Mouse (Mus musculus) lung, embryonic 14.5 days (tissue): ENCODE results near the gene Mfsd4b1. TPM values are rescaled to one million over a fixed set of nuclear protein-coding genes. Genes with fewer than 3 reads are reported as not detected.

Experiments used
- ATAC-seq: fragments of 200-750 bp; cut with Nextera tagmentation; 2 replicates; pipeline ENCODE4 v1.8.0; 2017; ENCODE audit warnings: mild to moderate bottlenecking, moderate TSS enrichment, moderate library complexity; ENCODE audit not compliant: insufficient read depth
- DNase-seq: peaks from one replicate; pipeline ENCODE4 v3.0.0-alpha.2; 2015
- H3K27ac ChIP-seq: fragments of 300-500 bp; sonication (generic); 2 replicates; pipeline ENCODE4 v1.5.1; 2014; ENCODE audit warnings: low read depth, mild to moderate bottlenecking, moderate library complexity
- H3K27me3 ChIP-seq: fragments of 300-500 bp; sonication (generic); 2 replicates; pipeline ENCODE4 v1.6.1; 2014; ENCODE audit warnings: low read length, control low read depth; ENCODE audit not compliant: insufficient read depth
- H3K36me3 ChIP-seq: fragments of 300-500 bp; sonication (generic); 2 replicates; pipeline ENCODE4 v1.6.1; 2014; ENCODE audit warnings: control low read depth; ENCODE audit not compliant: insufficient read depth
- H3K4me1 ChIP-seq: fragments of 300-500 bp; sonication (generic); 2 replicates; pipeline ENCODE4 v1.6.1; 2014; ENCODE audit warnings: antibody characterized with exemption, control low read depth; ENCODE audit not compliant: insufficient read depth
- H3K4me2 ChIP-seq: fragments of 300-500 bp; sonication (generic); 2 replicates; pipeline ENCODE4 v1.6.1; 2014; ENCODE audit warnings: mild to moderate bottlenecking
- H3K4me3 ChIP-seq: fragments of 300-500 bp; sonication (generic); 2 replicates; pipeline ENCODE4 v1.5.1; 2014; ENCODE audit warnings: low read depth, low read length
- H3K9ac ChIP-seq: fragments of 300-500 bp; sonication (generic); 2 replicates; pipeline ENCODE4 v1.6.1; 2014
- H3K9me3 ChIP-seq: fragments of 300-500 bp; sonication (generic); 2 replicates; pipeline ENCODE4 v1.6.1; 2016; ENCODE audit warnings: low read depth, low read length, control low read depth
- CTCF ChIP-seq: IDR thresholded peaks from 2 replicates; pipeline ENCODE4 v1.5.1; 2016; ENCODE audit warnings: antibody characterized with exemption, low read depth
- WGBS: fragments of 180-500 bp; shearing (Covaris S2); extraction: QIAGEN DNeasy Blood & Tissue Kit; methylation state at CpG from one replicate; pipeline ENCODE4 v1.1.7; 2014; 5-methylcytosine and 5-hydroxymethylcytosine counted together
- polyA plus RNA-seq: library from polyadenylated mRNA; unstranded; fragments of >200 nt; fragmentation: Nextera tagmentation; extraction: Ambion mirVana; gene quantifications from 2 replicates; pipeline ENCODE4 v1.2.1, GENCODE M21; 2014

The Mfsd4b1 gene
- polyA plus RNA-seq, 1 experiment from 2014 or later, result not detected

DNA sequence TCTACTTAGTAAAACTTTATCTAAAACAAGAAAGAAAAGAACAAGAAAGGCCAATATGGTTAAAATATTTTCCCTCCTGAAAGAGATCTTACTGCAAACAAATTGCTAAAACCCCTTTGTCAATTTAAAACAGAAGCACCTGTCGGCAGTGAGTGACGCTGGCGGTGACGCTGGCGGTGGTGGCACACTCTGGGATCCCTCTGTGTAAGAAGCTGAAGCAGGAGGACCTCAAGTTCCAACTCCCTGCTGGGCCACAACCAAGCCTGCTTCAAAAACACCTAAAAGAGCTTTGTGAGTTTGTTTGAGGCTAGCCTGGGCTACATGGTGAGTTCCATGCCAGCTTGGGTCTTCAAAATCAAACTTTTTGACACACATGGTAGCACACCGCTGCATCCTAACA, 9.9 kb upstream of the Mfsd4b1 start:
- no peak for TF ChIP-seq CTCF
- no peak overlapping the region for H3K27ac ChIP-seq
- no peaks in the 10 kb centered on the region for H3K27me3 ChIP-seq
- no peak overlapping the region for H3K4me2 ChIP-seq
- 95% methylated on average over 6 of the region's 6 CpGs for WGBS
- no peak overlapping the region for H3K4me3 ChIP-seq
- DNase-seq (no peak), ATAC-seq (no peak)
- no peak overlapping the region for H3K9ac ChIP-seq
- no peaks in the 10 kb centered on the region for H3K9me3 ChIP-seq
- H3K4me1 ChIP-seq, result no peaks in the 10 kb centered on the region
- no peaks in the 10 kb centered on the region for H3K36me3 ChIP-seq

DNA sequence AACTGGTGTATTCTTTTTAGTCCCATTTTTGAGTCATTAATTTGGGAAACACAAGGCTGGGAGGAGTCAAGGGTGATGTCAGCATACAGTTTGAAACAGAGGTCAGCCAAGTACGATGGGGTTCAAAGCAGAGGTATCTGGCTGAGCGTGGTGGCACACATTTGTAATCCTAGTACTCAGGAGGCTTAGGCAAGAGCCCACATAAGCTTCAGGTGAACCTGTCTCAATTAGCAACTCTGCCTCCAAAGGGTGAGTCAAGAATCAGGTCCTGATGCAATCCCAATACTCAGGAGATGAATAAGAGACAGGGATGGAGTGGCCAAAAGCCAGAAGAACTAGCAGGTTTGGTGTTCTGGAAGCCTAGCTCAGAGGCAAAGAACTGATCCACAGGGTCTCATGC, 7.8 kb upstream of the Mfsd4b1 start:
- Histone ChIP-seq H3K4me1 (no peaks in the 10 kb centered on the region), H3K9ac (no peak overlapping the region), H3K27me3 (no peaks in the 10 kb centered on the region), H3K4me3 (no peak overlapping the region), H3K27ac (no peak overlapping the region), H3K36me3 (no peaks in the 10 kb centered on the region), H3K9me3 (no peaks in the 10 kb centered on the region), H3K4me2 (no peak overlapping the region)
- no peak for ATAC-seq
- WGBS, result 61% methylated on average over 2 of the region's 2 CpGs
- no peak for DNase-seq
- no peak for TF ChIP-seq CTCF

DNA sequence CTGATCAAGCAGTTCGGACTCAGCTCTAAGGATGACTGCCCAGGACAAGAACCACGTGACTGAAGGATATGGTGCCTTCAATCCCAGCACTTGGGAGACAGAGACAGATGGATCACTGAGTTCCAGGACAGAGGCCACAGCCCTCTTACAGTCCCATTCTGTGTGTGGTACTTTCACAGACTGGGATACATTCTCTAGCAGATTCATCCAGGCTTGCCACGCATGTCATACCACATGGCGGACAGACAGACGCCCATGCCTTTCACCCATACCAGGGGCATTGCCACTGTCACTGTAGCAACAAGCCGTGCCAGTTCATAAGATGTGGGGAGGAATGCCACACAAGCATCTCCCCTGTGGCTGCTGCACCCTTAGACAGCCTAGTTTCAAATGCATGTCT, 5.6 kb upstream of the Mfsd4b1 start:
- no peak overlapping the region for H3K4me3 ChIP-seq
- H3K9me3 ChIP-seq, result no peaks in the 10 kb centered on the region
- ATAC-seq (no peak), DNase-seq (no peak)
- no peak overlapping the region for H3K4me2 ChIP-seq
- H3K4me1 ChIP-seq, result no peaks in the 10 kb centered on the region
- TF ChIP-seq CTCF, result no peak
- 91% methylated on average over 6 of the region's 6 CpGs for WGBS
- no peaks in the 10 kb centered on the region for H3K36me3 ChIP-seq
- no peak overlapping the region for H3K27ac ChIP-seq
- no peaks in the 10 kb centered on the region for H3K27me3 ChIP-seq
- H3K9ac ChIP-seq, result no peak overlapping the region

- ATAC-seq (no peak), DNase-seq (no peak)
- Histone ChIP-seq H3K9ac (no peak overlapping the region), H3K4me2 (no peak overlapping the region), H3K4me3 (no peak overlapping the region), H3K27me3 (no peaks in the 10 kb centered on the region), H3K4me1 (0 out of 2 replicates have a peak, but pooled peaks cover 2% of the 10 kb centered on the region), H3K36me3 (no peaks in the 10 kb centered on the region), H3K27ac (no peak overlapping the region), H3K9me3 (no peaks in the 10 kb centered on the region)
- no peak for TF ChIP-seq CTCF
- WGBS, result 81% methylated on average over 2 of the region's 2 CpGs
These were observed 4.5 kb upstream of the Mfsd4b1 start for GRCm38 (mm10) chr10:40029610-40030009.

DNA sequence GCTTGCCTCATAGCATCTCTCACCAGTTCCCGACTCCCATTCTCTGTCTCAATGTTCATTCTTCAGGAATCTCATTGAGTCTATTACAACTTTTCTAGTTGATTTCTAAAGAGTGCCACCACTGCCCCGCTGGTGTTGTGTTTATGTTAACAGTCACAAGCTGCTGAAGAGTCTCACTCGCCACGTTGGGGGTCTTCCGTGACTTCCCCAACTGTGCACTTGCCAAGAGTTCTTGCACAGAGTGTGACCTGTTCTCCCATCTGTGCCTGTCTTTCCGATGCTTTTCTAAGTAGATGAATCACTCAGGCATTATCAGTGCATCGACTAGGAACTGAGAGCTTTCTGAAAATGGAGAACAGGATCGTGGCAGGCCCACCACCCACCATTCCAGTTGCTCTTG, 3.0 kb upstream of the Mfsd4b1 start:
- WGBS, result 43% methylated on average over 8 of the region's 8 CpGs
- Histone ChIP-seq H3K9me3 (no peaks in the 10 kb centered on the region), H3K4me1 (0 out of 2 replicates have a peak, but pooled peaks cover 2% of the 10 kb centered on the region), H3K4me2 (no peak overlapping the region), H3K27ac (no peak overlapping the region), H3K27me3 (peaks cover 4% of the 10 kb centered on the region; the same call in 1 of the 2 replicates), H3K4me3 (no peak overlapping the region), H3K36me3 (no peaks in the 10 kb centered on the region), H3K9ac (no peak overlapping the region)
- TF ChIP-seq CTCF, result no peak
- DNase-seq (peak; percentile 30), ATAC-seq (no peak)

GRCm38 (mm10) chr10:40026546-40026945, 1.5 kb upstream of the Mfsd4b1 start:
- DNase-seq, result no peak

DNA sequence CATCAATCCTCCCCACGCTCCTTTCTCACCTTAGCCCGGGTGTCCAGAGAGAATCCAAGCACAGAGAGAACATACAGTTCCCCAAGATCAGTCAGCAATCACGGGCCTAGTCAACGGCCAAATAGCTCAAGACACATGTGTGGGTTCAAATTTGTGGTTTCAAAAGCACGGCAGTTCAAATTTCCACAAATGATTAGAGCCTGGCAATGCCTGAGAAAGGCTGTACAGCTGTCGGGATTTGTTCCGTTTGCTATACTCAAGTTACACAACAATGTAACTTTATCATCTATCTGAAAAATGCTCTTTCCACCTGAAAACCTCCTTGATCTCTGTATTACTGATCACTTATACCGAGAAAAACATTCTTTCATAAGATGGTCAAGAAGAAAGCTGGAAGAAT, 492 bp upstream of the Mfsd4b1 start:
- no peak overlapping the region for H3K27ac ChIP-seq
- peak overlapping the region; percentile 55 for H3K9ac ChIP-seq
- TF ChIP-seq CTCF, result no peak
- H3K9me3 ChIP-seq, result no peaks in the 10 kb centered on the region
- peaks cover 6% of the 10 kb centered on the region; the same call in 1 of the 2 replicates for H3K27me3 ChIP-seq
- no peaks in the 10 kb centered on the region for H3K36me3 ChIP-seq
- 0 out of 2 replicates have a peak, but pooled peaks cover 2% of the 10 kb centered on the region for H3K4me1 ChIP-seq
- peak; percentile 7 for DNase-seq
- no peak for ATAC-seq
- 55% methylated on average over 8 of the region's 8 CpGs for WGBS
- H3K4me2 ChIP-seq, result peak overlapping the region; percentile 97
- H3K4me3 ChIP-seq, result peak overlapping the region; percentile 57

More at GRCm38 (mm10) chr10:40026546-40026945, 1.5 kb upstream of the Mfsd4b1 start:
- no peak overlapping the region for H3K9ac ChIP-seq
- 95% methylated on average over 5 of the region's 5 CpGs for WGBS
- TF ChIP-seq CTCF, result no peak
- H3K4me1 ChIP-seq, result 0 out of 2 replicates have a peak, but pooled peaks cover 2% of the 10 kb centered on the region
- no peak overlapping the region for H3K4me2 ChIP-seq
- H3K36me3 ChIP-seq, result no peaks in the 10 kb centered on the region
- H3K27me3 ChIP-seq, result peaks cover 6% of the 10 kb centered on the region; the same call in 1 of the 2 replicates
- no peak overlapping the region for H3K4me3 ChIP-seq
- H3K27ac ChIP-seq, result no peak overlapping the region
- no peak for ATAC-seq
- no peaks in the 10 kb centered on the region for H3K9me3 ChIP-seq
